Mouse (Mus musculus): Measurements from ENCODE around the gene Zfp609. TPM values are rescaled to one million over a fixed set of nuclear protein-coding genes. Genes with fewer than 3 reads are reported as not detected.
A peak's percentile ranks its signal among the peaks of the same experiment; 100 is the strongest.

Zfp609 gene
- total RNA-seq, 2 experiments from 2014 or later, result 27.5 to 28.3 TPM

DNA sequence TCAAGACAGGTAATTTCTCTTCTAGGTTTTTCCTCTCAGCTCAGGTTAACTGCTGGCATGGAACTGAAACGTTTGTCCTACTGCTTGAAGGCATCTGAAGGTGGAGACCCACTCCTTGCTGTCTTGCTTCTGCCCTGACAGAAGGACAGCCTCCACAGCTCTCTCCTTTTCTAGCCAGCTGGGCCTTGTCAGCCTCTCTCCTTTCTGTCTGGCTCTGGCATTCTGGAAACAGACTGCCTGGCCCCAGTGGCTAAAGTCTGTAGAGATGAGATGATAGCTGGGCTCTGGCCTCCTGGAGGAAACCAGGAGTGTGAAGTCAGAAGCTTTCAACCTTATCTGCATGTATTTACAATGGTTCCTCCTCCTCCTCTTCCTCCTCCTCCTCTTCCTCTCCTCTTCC, 177.4 kb downstream of the Zfp609 start:
- DNase-seq, result peak in 1 of 2 experiments; percentile 51
- intact Hi-C loops (cut with DNase I), result no loop called here

- DNase-seq, result no peak
- intact Hi-C loops (cut with DNase I), result no loop called here
Measured at GRCm38 (mm10) chr9:65648730-65649129, 178.6 kb downstream of the Zfp609 start.

GRCm38 (mm10) chr9:65646782-65647181, 180.6 kb downstream of the Zfp609 start:
- no peak for DNase-seq
- intact Hi-C loops (cut with DNase I), result loop anchor here (2.0 kb wide), 1 partner anchor 16 kb away; no protein-coding TSS in a partner anchor

GRCm38 (mm10) chr9:65645984-65646383, 181.4 kb downstream of the Zfp609 start:
- intact Hi-C loops (cut with DNase I), result loop anchor here (2.0 kb wide), 1 partner anchor 15 kb away; no protein-coding TSS in a partner anchor
- peak; percentile 31 to 38 for DNase-seq

DNA sequence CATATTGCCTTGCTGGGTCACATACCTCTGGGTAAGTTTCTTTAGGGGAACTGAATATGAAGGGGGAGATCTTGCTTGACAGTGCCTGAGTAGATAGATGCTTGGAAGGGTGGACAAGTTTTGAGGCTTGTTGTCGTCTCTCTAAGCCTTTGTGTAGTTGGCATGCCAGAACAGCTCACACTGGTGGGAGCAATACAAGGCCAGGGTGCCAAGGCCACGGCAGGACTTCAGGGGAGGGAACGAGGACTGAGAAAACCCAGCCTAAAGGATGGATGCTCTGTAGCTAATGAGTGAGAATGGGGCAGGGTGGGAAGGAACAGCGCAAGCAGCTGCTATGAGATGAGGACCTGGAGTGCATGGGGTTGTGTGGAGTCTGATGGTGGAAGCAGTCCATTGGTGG, 182.4 kb downstream of the Zfp609 start:
- intact Hi-C loops (cut with DNase I), result no loop called here

GRCm38 (mm10) chr9:65642546-65642945, 184.8 kb downstream of the Zfp609 start:
- intact Hi-C loops (cut with DNase I), result no loop called here

More for the DNA sequence above, 182.4 kb downstream of the Zfp609 start:
- no peak for DNase-seq

More at GRCm38 (mm10) chr9:65642546-65642945, 184.8 kb downstream of the Zfp609 start:
- no peak for DNase-seq

Other genes starting within 250 kb of the Zfp609 start
- 10 to 100 TPM; 14.6 TPM for gene Plekho2, start 247.5 kb downstream of the Zfp609 start, total RNA-seq (2021)
- gene Pif1, start 240.4 kb downstream of the Zfp609 start, total RNA-seq (2021), result 1 to 10 TPM in 1 of 2 experiments, under 1 TPM in 1; 0.79 to 1.3 TPM
- gene Rbpms2, start 197.9 kb downstream of the Zfp609 start, total RNA-seq (2021), result 10 to 100 TPM; 39.1 to 40.7 TPM
- gene Oaz2, start 159.6 kb downstream of the Zfp609 start, total RNA-seq (2021), result 100 to 1,000 TPM; 265 to 267 TPM
- gene Pclaf, start 62.7 kb upstream of the Zfp609 start, total RNA-seq (2021), result 1 to 10 TPM; 3.8 to 8.1 TPM
- gene Trip4, start 81.2 kb upstream of the Zfp609 start, total RNA-seq (2021), result 10 to 100 TPM; 18.9 to 19.0 TPM
- gene Csnk1g1, start 81.4 kb upstream of the Zfp609 start, total RNA-seq (2021), result 10 to 100 TPM; 12.4 to 13.7 TPM
- gene Ppib, start 232.7 kb upstream of the Zfp609 start, total RNA-seq (2021), result 100 to 1,000 TPM; 184 to 201 TPM
- gene Snx22, start 242.2 kb upstream of the Zfp609 start, total RNA-seq (2021), result 1 to 10 TPM in 1 of 2 experiments, under 1 TPM in 1; 0.90 to 1.0 TPM

Measured in heart, postnatal 14 days (tissue).